Mouse (Mus musculus): ENCODE results near the gene Agxt.

The Agxt gene

GRCm38 (mm10) chr1:93150907-93151661, 16.0 kb downstream of the Agxt start:
- DNase-seq, result no peak

- peak in 1 of 2 experiments; percentile 26 for DNase-seq
Observed at GRCm38 (mm10) chr1:93157566-93157965, 22.5 kb downstream of the Agxt start.

- no peak for DNase-seq
Observed at GRCm38 (mm10) chr1:93158916-93159315, 23.9 kb downstream of the Agxt start.

DNA sequence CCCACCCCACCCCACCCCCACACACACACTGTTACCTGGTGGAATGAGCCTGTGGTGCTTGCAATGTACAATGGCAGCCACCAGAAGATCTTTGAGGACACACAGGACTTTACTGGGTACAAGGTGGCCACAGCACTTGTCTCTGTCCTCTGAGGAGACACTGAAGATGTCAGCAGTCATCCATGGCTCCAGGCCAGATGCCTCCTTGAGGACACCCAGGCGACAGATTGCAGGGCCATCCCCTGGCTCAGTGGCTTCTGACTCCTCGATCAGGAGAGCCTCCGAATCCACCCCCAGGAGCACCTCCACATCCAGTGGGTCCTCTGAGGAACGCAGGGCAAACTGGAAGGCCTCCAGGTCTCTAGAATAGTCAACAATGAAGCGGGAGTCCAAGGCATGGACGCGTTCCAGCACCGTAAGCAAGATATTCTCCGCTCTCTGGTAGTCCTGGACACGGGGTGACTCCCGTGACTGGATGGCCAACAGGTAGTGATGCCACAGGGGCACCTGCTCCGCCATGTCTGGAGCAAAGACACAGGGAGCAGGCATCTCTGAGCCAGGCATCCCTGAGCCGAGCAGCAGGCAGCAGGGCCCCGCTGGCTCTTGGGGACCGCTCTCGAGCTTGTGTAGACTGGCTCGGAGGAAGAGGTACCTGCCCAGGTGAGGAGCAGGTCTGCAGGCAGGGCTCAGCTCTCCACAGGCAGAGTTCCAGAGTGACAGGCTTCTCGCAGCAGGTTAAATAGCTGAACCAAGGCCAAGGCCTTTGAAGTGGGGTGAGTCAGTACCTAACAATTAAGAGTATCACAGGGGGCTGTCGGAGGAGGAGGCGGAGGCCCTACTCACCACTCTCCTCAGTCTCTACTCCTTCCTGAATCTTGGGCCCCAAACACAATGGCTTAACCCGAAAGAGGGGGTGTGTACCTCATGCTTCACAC, 24.8 kb downstream of the Agxt start:
- peak; percentile 37 to 66 for DNase-seq

- DNase-seq, result no peak
Observed at GRCm38 (mm10) chr1:93160501-93161133, 25.6 kb downstream of the Agxt start, which contains the start of gene 2310007B03Rik. 2310007B03Rik (minus strand) TSS chr1:93160948.

- no peak for DNase-seq
Observed at GRCm38 (mm10) chr1:93161350-93161749, 26.3 kb downstream of the Agxt start.

- DNase-seq, result no peak
Observed at GRCm38 (mm10) chr1:93161921-93162320, 26.9 kb downstream of the Agxt start.

DNA sequence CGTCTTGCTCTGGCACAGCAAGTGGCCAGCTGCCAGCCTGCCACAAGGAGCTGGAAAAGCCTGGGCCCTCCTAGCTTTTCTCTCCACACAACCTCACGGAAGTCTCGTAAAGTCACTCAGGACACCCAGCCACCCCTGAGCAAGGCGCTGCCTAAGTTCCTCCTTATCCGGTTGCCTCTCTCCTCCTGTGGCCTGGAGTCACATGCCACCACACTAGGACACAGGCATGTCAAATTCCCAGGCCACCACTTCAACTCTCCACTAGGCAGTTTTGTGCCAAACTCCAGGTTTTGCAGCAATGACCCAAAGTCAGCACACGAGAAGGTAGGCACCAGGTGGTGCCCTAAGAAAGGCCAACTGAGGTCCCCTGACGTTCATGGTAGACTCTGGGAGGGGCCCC, 27.5 kb downstream of the Agxt start:
- no peak for DNase-seq

GRCm38 (mm10) chr1:93165447-93165846, 30.4 kb downstream of the Agxt start:
- DNase-seq, result no peak

DNA sequence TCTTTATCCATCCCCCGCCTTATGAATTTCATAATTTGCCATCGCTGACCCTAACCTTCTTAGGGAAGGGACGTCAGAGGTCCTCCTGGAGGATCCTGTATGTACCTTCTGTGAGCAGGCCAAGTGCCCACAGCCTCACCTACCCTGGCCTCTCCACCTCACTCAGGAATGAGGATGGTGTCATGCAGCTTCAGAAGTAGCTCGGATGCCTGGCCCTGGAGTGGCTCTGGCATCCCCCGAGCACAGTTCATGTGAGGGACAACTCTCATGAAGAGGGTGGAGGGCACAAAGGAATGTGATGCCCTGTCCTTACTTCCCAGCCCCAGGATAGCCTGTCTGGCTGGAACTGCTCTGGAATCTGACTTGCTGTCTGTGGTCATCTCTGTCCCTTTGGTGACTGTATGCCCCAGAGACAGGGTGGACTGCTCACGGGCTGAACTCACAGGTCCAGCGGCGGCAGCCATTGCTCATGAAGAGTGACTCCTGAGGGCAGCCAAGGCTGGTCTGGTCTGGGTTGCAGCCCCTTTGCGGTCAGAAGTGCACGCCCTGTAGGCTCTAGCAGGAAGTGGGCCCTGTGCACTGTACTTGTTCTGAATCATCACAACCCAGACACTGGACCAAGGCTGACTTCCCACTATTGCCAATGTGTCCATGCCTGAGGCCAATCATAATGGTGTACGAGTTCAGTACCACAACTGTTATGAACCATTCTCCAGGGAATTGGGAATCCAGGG, 31.5 kb downstream of the Agxt start:
- no peak for DNase-seq

DNA sequence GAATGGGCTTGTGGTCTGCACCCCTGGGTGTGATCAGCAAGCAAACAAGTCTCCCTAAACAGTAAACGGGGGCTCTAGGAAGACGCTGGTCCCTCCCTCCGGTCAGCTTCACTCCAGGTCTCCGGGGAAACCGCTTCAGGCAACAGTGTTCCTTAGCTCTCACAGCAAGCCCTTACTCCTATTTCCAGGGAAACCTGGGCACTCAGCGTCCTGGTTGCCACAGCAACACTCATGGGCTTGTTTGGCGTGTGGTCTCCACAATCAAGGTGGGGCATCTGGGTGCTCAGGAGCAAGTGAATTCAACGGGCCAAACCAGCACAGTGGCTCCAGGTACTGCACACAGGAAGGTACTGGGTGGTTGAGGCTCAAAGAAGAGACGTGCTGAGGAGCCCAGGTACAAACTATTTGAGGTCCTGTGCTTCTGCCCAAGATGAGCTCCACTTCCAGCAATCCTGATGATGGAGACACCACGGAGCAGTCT, 33.3 kb downstream of the Agxt start, which contains the start of gene Crocc2:
Gene Crocc2, plus strand, starts transcription at position 431 of the 481 bp plus-strand sequence.
- DNase-seq, result no peak

DNA sequence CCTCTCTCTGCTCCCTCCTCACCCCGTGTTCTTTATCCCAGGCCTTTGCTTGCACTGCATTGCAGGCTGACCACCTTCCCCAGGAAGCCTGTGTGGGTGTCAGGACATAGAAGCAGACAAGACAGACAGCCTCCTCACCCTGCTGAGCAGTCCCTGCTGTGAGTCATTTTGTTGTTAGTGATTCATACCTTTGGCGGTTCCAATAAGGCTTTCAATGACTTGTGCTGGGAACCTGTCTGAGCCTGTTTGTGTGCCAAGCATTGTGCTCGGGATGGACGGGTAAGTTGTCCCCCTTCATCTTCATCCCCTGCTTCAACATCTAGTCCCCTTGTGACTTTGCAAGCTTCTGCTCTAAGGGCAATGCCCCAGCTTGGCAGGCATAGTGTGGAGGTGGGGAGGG, 38.6 kb downstream of the Agxt start:
- no peak for DNase-seq

DNA sequence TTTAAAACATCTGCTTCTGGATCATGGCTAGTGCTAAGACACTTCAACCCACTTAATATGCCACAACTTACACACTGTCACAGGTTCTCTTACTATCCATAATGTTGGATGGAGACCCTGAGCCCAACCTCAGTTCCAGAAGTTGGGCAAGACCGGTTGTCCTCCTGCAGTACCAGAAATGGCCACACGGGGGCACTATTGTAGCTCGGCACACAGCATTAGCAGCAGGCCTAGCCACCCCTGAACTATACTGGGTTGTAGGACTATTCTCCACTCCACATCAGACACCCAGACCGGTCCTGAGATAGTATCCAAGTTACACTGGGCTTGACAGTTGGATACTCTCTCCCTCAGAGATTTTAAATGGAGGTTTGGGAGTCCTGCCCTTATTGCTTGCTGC, 39.4 kb downstream of the Agxt start:
- peak; percentile 86 to 90 for DNase-seq

GRCm38 (mm10) chr1:93175849-93176248, 40.8 kb downstream of the Agxt start:
- no peak for DNase-seq

DNA sequence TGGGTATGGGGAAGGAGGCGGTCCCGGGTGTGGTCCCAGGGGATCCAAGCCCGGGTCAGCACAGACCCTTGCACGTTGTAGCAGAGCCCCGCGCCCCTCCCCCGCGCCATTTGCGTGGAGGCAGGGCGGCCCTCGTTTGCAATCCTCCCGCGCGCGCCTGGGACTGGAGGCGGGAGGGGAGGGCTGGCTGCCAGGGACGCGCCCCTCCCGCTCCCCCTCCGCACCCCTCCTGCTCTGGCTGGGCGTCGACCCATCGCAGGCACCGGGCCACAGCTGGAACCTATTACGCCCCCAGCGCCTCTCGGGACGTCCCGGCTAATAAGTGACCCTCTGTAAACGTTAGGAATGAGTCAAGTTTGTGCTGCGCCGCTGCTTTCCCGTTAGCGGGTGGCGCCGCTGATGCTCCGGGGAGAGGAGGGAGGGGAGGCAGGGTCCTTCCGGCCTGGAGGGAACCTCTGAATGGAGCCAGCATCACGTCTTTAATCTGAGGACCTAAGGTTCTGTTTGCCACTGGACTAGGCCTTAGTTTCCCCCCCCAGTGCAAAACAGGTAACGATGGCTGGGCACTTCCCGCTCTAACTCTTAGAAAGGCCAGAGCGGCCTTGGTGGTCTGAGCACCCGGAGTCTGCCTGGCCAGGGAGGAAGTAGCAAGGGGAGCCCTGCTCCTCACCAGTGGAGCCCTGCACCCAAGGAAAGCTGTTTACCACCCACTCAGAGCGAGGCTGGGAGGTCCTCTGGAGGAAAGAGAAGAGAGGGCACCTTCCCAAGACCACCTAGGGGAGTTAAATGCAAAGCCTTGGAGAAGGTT, 41.7 kb downstream of the Agxt start:
- peak in 1 of 2 experiments; percentile 49 for DNase-seq

DNA sequence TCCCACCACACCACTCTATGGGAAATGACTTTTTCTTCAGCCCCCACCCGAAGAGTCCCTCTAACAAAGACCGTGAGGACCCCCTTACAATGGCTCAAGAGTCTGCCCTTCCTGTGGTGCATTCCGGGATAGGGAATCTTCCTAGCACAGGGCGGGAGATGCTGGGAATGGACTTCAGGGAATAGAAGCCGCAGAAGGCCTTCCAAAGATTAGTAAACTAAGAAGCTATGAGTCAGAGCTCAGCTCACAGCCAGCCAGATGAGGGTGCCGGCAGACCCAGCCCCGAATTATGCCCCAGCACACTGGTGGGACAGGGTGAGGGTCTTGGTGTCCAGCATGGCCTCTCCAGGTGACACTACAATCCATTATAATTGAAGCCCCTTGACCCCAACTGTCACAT, 47.2 kb downstream of the Agxt start:
- no peak for DNase-seq

- DNase-seq, result peak; percentile 27 to 51
Observed at GRCm38 (mm10) chr1:93184071-93184828, 49.2 kb downstream of the Agxt start.

DNA sequence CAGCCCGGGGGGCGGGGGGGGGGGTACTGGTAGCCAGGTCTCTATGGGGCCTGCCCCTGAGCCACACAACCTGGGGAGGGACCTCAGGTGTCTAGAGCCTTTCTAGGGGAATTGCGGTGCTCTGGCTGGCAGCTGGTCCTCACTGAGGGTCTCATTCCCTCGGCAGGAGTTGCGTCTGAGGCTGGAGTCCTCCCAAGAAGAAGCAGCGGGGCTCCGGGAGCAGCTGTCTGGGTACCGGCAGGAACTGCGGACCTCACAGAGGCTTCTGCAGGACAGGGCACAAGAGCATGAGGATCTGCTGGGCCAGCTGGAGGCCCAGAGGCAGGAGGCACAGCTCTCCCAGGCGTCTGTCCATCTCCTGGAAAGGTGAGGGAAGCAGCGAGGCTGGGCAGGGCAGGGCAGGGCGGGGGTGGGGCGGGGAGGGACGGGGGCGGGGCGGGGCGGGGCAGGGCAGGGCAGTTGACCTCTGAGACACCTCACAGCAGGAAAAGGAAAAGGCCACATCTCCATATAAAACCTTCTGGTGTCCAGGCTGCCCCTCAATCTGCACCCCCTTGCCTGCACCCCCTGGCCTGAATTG, 55.8 kb downstream of the Agxt start:
- no peak for DNase-seq

- DNase-seq, result no peak
Observed at GRCm38 (mm10) chr1:93194961-93195360, 59.9 kb downstream of the Agxt start.
